Mouse (Mus musculus): ENCODE measurements around the gene Itih2. TPM values are rescaled to one million over a fixed set of nuclear protein-coding genes. Genes with fewer than 3 reads are reported as not detected.
A peak's percentile ranks its signal among the peaks of the same experiment; 100 is the strongest.

Itih2 gene
- total RNA-seq (2015) (not detected in 2 replicates), total RNA-seq (2017) (not detected in 2 replicates)

- ATAC-seq (replicated peaks; ENCODE audit: poor library complexity) = no peak
Measured at GRCm38 (mm10) chr2:10131296-10131695, at the start of gene Itih2. Gene Itih2 (minus strand): TSS chr2:10131396.

- no peak for ATAC-seq (replicated peaks; ENCODE audit: poor library complexity)
Measured at GRCm38 (mm10) chr2:10169991-10170390, 38.8 kb upstream of the Itih2 start.

GRCm38 (mm10) chr2:10168016-10168415 lies 36.8 kb upstream of the Itih2 start:
- ATAC-seq (replicated peaks; ENCODE audit: poor library complexity) = no peak

- ATAC-seq (replicated peaks; ENCODE audit: poor library complexity) = peak; percentile 52
Measured at GRCm38 (mm10) chr2:10167283-10167682, 36.1 kb upstream of the Itih2 start.

- ATAC-seq (replicated peaks; ENCODE audit: poor library complexity) = peak; percentile 93
Measured at GRCm38 (mm10) chr2:10166635-10167034, 35.4 kb upstream of the Itih2 start.

GRCm38 (mm10) chr2:10162011-10162410 lies 30.8 kb upstream of the Itih2 start:
- ATAC-seq (replicated peaks; ENCODE audit: poor library complexity) = no peak

- ATAC-seq (replicated peaks; ENCODE audit: poor library complexity) = no peak
Measured at GRCm38 (mm10) chr2:10157184-10157583, 26.0 kb upstream of the Itih2 start.

- peak; percentile 93 for ATAC-seq (replicated peaks; ENCODE audit: poor library complexity)
Measured at GRCm38 (mm10) chr2:10153201-10154075, 22.2 kb upstream of the Itih2 start, which contains the start of gene Itih5. Gene Itih5 (plus strand): TSS chr2:10153571.

- ATAC-seq (replicated peaks; ENCODE audit: poor library complexity) = peak; percentile 50
Measured at GRCm38 (mm10) chr2:10152590-10152989, 21.4 kb upstream of the Itih2 start.

- no peak for ATAC-seq (replicated peaks; ENCODE audit: poor library complexity)
Measured at GRCm38 (mm10) chr2:10147176-10147575, 16.0 kb upstream of the Itih2 start.

- ATAC-seq (replicated peaks; ENCODE audit: poor library complexity) = 0 out of 2 replicates have a peak, but pooled peaks have one; percentile 27
Measured at GRCm38 (mm10) chr2:10145514-10145913, 14.3 kb upstream of the Itih2 start.

- ATAC-seq (replicated peaks; ENCODE audit: poor library complexity) = peak; percentile 99
Measured at GRCm38 (mm10) chr2:10142472-10143454, 11.6 kb upstream of the Itih2 start.

GRCm38 (mm10) chr2:10140456-10140855 lies 9.3 kb upstream of the Itih2 start:
- ATAC-seq (replicated peaks; ENCODE audit: poor library complexity) = no peak

GRCm38 (mm10) chr2:10137320-10137719 lies 6.1 kb upstream of the Itih2 start:
- ATAC-seq (replicated peaks; ENCODE audit: poor library complexity) = peak; percentile 77

- ATAC-seq (replicated peaks; ENCODE audit: poor library complexity) = no peak
Measured at GRCm38 (mm10) chr2:10133941-10134340, 2.7 kb upstream of the Itih2 start.

- ATAC-seq (replicated peaks; ENCODE audit: poor library complexity) = no peak
Measured at GRCm38 (mm10) chr2:10132128-10132527, 932 bp upstream of the Itih2 start.

GRCm38 (mm10) chr2:10130341-10130990 lies 730 bp downstream of the Itih2 start:
- no peak for ATAC-seq (replicated peaks; ENCODE audit: poor library complexity)

- ATAC-seq (replicated peaks; ENCODE audit: poor library complexity) = no peak
Measured at GRCm38 (mm10) chr2:10128571-10128970, 2.6 kb downstream of the Itih2 start.

- ATAC-seq (replicated peaks; ENCODE audit: poor library complexity) = no peak
Measured at GRCm38 (mm10) chr2:10127471-10127870, 3.7 kb downstream of the Itih2 start.

GRCm38 (mm10) chr2:10126122-10126521 lies 5.1 kb downstream of the Itih2 start:
- ATAC-seq (replicated peaks; ENCODE audit: poor library complexity) = no peak

- ATAC-seq (replicated peaks; ENCODE audit: poor library complexity) = no peak
Measured at GRCm38 (mm10) chr2:10121826-10122225, 9.4 kb downstream of the Itih2 start.

Data from megakaryocyte progenitor cell, adult 5-6 weeks (primary cell).